Mouse (Mus musculus): ENCODE measurements around the gene Mettl14.

- TF ChIP-seq EP300 (IDR thresholded peaks at IDR 0.05; ENCODE audit: insufficient read depth, low read depth, low read length) (no peak), CTCF (IDR thresholded peaks at IDR 0.05) (no peak), POLR2A (IDR thresholded peaks at IDR 0.05; ENCODE audit: insufficient read depth, low read depth, low read length) (no peak)
Observed at GRCm38 (mm10) chr3:123431951-123432674, 46.2 kb upstream of the Mettl14 start.

Measured in heart, adult 2 months (tissue).